Mouse (Mus musculus): ENCODE measurements around the gene Prcp. TPM values are rescaled to one million over a fixed set of nuclear protein-coding genes. Genes with fewer than 3 reads are reported as not detected.

The Prcp gene
- 10 to 100 TPM in 1 of 2 experiments, 1 to 10 TPM in 1; 4.3 to 27.1 TPM for polyA plus RNA-seq (2012; fragmentation: generic; extraction: Trizol)

GRCm38 (mm10) chr7:92874116-92874675 lies at the start of gene Prcp, which contains the start of gene Ddias:
TSS of gene Prcp (plus strand) at chr7:92874470.
TSS of gene Ddias (minus strand) at chr7:92874247.

Other genes with a start within 250 kb of the Prcp start
- 1 to 10 TPM in 1 of 2 experiments, under 1 TPM in 1; 0.18 to 2.2 TPM for gene Ankrd42, start 237.3 kb upstream of the Prcp start, polyA plus RNA-seq (2012; fragmentation: generic; extraction: Trizol)
- 10 to 100 TPM in 1 of 2 experiments, 1 to 10 TPM in 1; 2.4 to 17.1 TPM for gene Pcf11, start 204.5 kb upstream of the Prcp start, polyA plus RNA-seq (2012; fragmentation: generic; extraction: Trizol)
- 10 to 100 TPM in 1 of 2 experiments, 1 to 10 TPM in 1; 1.1 to 18.0 TPM for gene Rab30, start 132.9 kb upstream of the Prcp start, polyA plus RNA-seq (2012; fragmentation: generic; extraction: Trizol)
- 1 to 10 TPM in 1 of 2 experiments, under 1 TPM in 1; 0.40 to 1.0 TPM for gene Ddias, start 223 bp upstream of the Prcp start, polyA plus RNA-seq (2012; fragmentation: generic; extraction: Trizol)
- not detected for gene Fam181b, start 205.4 kb downstream of the Prcp start, polyA plus RNA-seq (2012; fragmentation: generic; extraction: Trizol)